Mouse (Mus musculus) erythroblast, embryonic 14.5 days (primary cell): Measurements from ENCODE around the gene Psmg3. TPM values are rescaled to one million over a fixed set of nuclear protein-coding genes. Genes with fewer than 3 reads are reported as not detected.
A peak's percentile ranks its signal among the peaks of the same experiment; 100 is the strongest.

Source experiments
- H3K27me3 ChIP-seq: 2 replicates; pipeline ENCODE4 v1.6.1; 2012; ENCODE audit warnings: inconsistent platforms; ENCODE audit not compliant: control insufficient read depth
- H3K36me3 ChIP-seq: 2 replicates; pipeline ENCODE4 v1.6.1; 2012; ENCODE audit warnings: mild to moderate bottlenecking, inconsistent platforms; ENCODE audit not compliant: control insufficient read depth
- H3K4me1 ChIP-seq: 2 replicates; pipeline ENCODE4 v1.6.1; 2012; ENCODE audit warnings: inconsistent platforms; ENCODE audit not compliant: control insufficient read depth
- H3K4me3 ChIP-seq: replicated peaks from 2 replicates; pipeline ENCODE3; 2012; ENCODE audit warnings: moderate library complexity, mild to moderate bottlenecking, inconsistent platforms
- H3K9me3 ChIP-seq: 2 replicates; pipeline ENCODE4 v1.6.1; 2012; ENCODE audit warnings: low read length, inconsistent platforms, mixed read lengths; ENCODE audit not compliant: control insufficient read depth
- GATA1 ChIP-seq: IDR thresholded peaks from 2 replicates; pipeline ENCODE4 v1.6.1; 2012; ENCODE audit warnings: low read length, inconsistent platforms, mixed read lengths
- TAL1 ChIP-seq: IDR thresholded peaks from 3 replicates; pipeline ENCODE4 v1.6.1; 2012; ENCODE audit warnings: low read length, inconsistent platforms, mixed read lengths
- polyA plus RNA-seq: library from polyadenylated mRNA; stranded (reverse); fragments of >175 nt; gene quantifications from 2 replicates; pipeline ENCODE4 v1.2.3, GENCODE M21; 2012

Gene Psmg3
- 2.7 TPM in 2 replicates for polyA plus RNA-seq

DNA sequence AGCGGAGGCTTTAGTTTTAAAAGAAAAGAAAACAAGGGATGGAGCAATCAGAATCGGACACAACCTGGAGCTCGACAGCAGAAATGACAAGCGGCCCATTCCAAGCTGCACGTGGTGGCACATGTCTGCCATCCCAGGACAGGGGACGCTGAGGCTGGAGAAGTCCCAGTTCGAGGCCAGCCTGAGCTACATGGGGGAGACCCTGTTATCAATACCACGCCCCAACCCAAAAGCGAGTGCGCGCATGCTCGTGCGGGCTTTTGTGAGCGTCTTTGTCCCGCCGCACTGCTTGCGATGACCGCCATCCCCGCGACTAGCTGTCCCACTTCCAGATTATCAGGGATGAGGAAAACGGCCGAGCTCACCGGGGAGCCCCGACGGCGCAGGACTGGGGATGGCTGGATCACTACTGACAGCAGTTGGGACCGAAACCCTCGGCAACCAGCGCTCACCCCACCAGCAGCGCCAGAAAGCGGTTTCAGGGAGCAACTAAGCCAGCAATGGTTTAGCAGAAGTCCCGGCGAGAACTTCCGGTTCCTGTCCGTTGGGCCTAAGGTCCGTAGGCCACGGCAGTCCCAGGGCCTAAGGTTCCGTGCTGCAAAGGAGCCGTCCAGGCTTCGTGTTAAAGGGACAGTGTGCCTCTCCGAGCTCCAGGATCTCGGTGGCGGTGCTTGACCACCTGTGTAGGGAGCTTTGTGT, at the start of gene Psmg3, which contains the start of gene Gm26938:
Gene Psmg3 (minus strand): TSS at position 529 of the 699 bp plus-strand sequence.
Gene Gm26938 (minus strand): TSS at position 51 of the 699 bp plus-strand sequence.
- H3K4me3 ChIP-seq, result peak within 1 kb of the TSS; percentile 74
- H3K9me3 ChIP-seq, result no peaks in the 10 kb centered on the region
- H3K4me1 ChIP-seq, result peaks cover 49% of the 10 kb centered on the region
- no peaks in the 10 kb centered on the region for H3K27me3 ChIP-seq
- TF ChIP-seq TAL1 (no peak), GATA1 (no peak)
- H3K36me3 ChIP-seq, result peaks cover 39% of the 10 kb centered on the region

DNA sequence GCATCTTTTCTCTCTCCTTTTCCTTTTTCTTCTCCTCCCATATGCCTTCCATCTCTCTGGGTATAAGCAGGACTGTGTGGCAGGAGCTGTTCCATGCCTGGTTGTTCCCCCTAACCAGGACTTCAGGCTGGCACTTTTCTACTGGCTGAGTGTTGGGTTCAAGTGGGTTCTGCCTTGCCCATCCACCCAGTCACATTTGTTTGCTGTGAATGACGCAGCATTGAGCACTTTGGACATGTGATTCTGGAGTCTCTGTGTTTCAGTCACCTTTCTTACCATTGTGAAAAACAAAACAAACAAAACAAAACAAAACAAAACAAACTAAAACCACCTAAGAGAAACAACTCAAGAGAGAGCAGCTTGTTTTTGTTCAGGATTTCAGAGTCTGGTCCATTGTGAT, 44.8 kb upstream of the Psmg3 start:
- no peak for TF ChIP-seq GATA1
- no peak for TF ChIP-seq TAL1
- Histone ChIP-seq H3K4me3 (no peak overlapping the region), H3K4me1 (no peaks in the 10 kb centered on the region), H3K27me3 (no peaks in the 10 kb centered on the region), H3K36me3 (no peaks in the 10 kb centered on the region), H3K9me3 (no peaks in the 10 kb centered on the region)

GRCm38 (mm10) chr5:139870886-139871285, 44.2 kb upstream of the Psmg3 start:
- Histone ChIP-seq H3K4me3 (no peak overlapping the region), H3K27me3 (no peaks in the 10 kb centered on the region), H3K4me1 (no peaks in the 10 kb centered on the region), H3K9me3 (no peaks in the 10 kb centered on the region), H3K36me3 (no peaks in the 10 kb centered on the region)
- TF ChIP-seq GATA1, result no peak
- no peak for TF ChIP-seq TAL1

DNA sequence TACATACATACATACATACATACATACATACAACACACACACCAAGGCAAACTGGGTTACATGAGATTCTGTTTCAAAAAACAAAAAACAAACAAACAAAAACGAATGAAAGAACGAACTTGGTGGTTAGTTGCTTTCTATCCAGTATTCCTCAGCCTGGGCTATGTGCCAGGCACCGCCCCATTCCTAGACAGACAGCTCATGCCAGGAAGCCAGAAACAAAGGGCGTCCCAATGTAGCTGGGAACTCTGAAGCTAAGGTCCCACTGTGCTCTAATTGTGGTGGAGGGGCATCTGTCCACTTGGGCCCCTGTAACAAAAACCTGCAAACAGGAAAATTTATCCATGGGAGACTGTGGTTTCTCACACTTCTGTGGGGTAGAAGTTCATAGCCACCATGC, 36.1 kb upstream of the Psmg3 start:
- H3K27me3 ChIP-seq, result no peaks in the 10 kb centered on the region
- no peak for TF ChIP-seq GATA1
- no peak for TF ChIP-seq TAL1
- no peaks in the 10 kb centered on the region for H3K36me3 ChIP-seq
- no peaks in the 10 kb centered on the region for H3K4me1 ChIP-seq
- no peak overlapping the region for H3K4me3 ChIP-seq
- no peaks in the 10 kb centered on the region for H3K9me3 ChIP-seq

- Histone ChIP-seq H3K4me1 (no peaks in the 10 kb centered on the region), H3K9me3 (no peaks in the 10 kb centered on the region), H3K4me3 (no peak overlapping the region), H3K27me3 (no peaks in the 10 kb centered on the region), H3K36me3 (no peaks in the 10 kb centered on the region)
- TF ChIP-seq TAL1 (no peak), GATA1 (no peak)
Measured at GRCm38 (mm10) chr5:139860328-139861104, 33.8 kb upstream of the Psmg3 start.

- no peaks in the 10 kb centered on the region; the same call in none of the 2 replicates for H3K27me3 ChIP-seq
- no peaks in the 10 kb centered on the region for H3K36me3 ChIP-seq
- no peak for TF ChIP-seq TAL1
- TF ChIP-seq GATA1, result no peak
- no peaks in the 10 kb centered on the region for H3K4me1 ChIP-seq
- H3K9me3 ChIP-seq, result peaks cover 7% of the 10 kb centered on the region
- H3K4me3 ChIP-seq, result no peak overlapping the region
Measured at GRCm38 (mm10) chr5:139849626-139850320, 23.1 kb upstream of the Psmg3 start.

- peaks cover 4% of the 10 kb centered on the region for H3K27me3 ChIP-seq
- H3K36me3 ChIP-seq, result no peaks in the 10 kb centered on the region
- H3K4me1 ChIP-seq, result peaks cover 7% of the 10 kb centered on the region
- no peak overlapping the region for H3K4me3 ChIP-seq
- no peak for TF ChIP-seq GATA1
- TF ChIP-seq TAL1, result no peak
- peaks cover 2% of the 10 kb centered on the region for H3K9me3 ChIP-seq
Measured at GRCm38 (mm10) chr5:139839142-139839541, 12.5 kb upstream of the Psmg3 start.

GRCm38 (mm10) chr5:139838476-139838892, 11.8 kb upstream of the Psmg3 start:
- Histone ChIP-seq H3K27me3 (peaks cover 4% of the 10 kb centered on the region), H3K9me3 (peaks cover 2% of the 10 kb centered on the region), H3K4me1 (peaks cover 7% of the 10 kb centered on the region), H3K4me3 (no peak overlapping the region), H3K36me3 (no peaks in the 10 kb centered on the region)
- TF ChIP-seq TAL1, result no peak
- TF ChIP-seq GATA1, result no peak

GRCm38 (mm10) chr5:139835706-139836105, 9.0 kb upstream of the Psmg3 start:
- peaks cover 7% of the 10 kb centered on the region for H3K27me3 ChIP-seq
- H3K4me1 ChIP-seq, result peaks cover 7% of the 10 kb centered on the region
- H3K36me3 ChIP-seq, result no peaks in the 10 kb centered on the region
- no peak overlapping the region for H3K4me3 ChIP-seq
- TF ChIP-seq TAL1 (no peak), GATA1 (no peak)
- H3K9me3 ChIP-seq, result peaks cover 2% of the 10 kb centered on the region
